Mouse (Mus musculus) E14TG2a.4 (cell line): ENCODE data around the gene Fscn2.

Source experiments
- CTCF ChIP-seq: conservative IDR thresholded peaks from 2 replicates; pipeline ENCODE4 v1.5.1; 2014; ENCODE audit warnings: low read length
- NANOG ChIP-seq: IDR thresholded peaks from 2 replicates; pipeline ENCODE4 v1.6.1; 2014; ENCODE audit warnings: borderline replicate concordance, low read length, mixed read lengths

DNA sequence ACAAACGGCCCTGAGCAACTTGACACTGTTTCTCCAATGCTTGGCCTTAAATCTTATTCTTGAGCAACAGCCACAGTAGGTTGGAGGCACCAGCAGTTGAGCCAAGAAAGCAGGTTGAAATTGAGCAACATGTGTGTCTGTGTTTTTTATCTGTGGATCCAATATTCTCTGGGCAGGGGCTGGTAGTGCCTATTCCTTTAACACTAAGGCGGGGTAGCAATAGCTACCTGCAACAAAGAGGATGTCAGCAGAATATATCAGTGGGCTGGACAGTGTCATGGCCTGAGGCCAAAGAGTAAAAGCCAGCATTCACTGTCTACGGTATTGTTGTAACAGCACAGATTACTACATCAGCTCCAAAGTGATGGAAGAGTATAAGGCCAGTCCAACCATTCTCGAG is 34.3 kb downstream of the Fscn2 start:
- TF ChIP-seq CTCF (no peak), NANOG (no peak)
